Mouse (Mus musculus) intestine, postnatal 0 days (tissue): ENCODE data around the gene A3galt2. TPM values are rescaled to one million over a fixed set of nuclear protein-coding genes. Genes with fewer than 3 reads are reported as not detected.

Experiments
- ATAC-seq: fragments of 200-750 bp; cut with Nextera tagmentation; 2 replicates; pipeline ENCODE4 v1.8.0; 2017; ENCODE audit warnings: mild to moderate bottlenecking, moderate TSS enrichment, moderate library complexity
- H3K27ac ChIP-seq: fragments of 300-500 bp; sonication (generic); 2 replicates; pipeline ENCODE4 v1.5.1; 2014; ENCODE audit warnings: mild to moderate bottlenecking, low read depth, low read length, moderate library complexity
- H3K27me3 ChIP-seq: fragments of 300-500 bp; sonication (generic); replicated peaks from 2 replicates; pipeline ENCODE4 v1.6.1; 2014; ENCODE audit warnings: low read length, mixed read lengths; ENCODE audit not compliant: control insufficient read depth, insufficient read depth
- H3K36me3 ChIP-seq: fragments of 300-500 bp; sonication (generic); 2 replicates; pipeline ENCODE4 v1.6.1; 2014; ENCODE audit warnings: mild to moderate bottlenecking, moderate library complexity; ENCODE audit not compliant: control insufficient read depth, insufficient read depth
- H3K4me1 ChIP-seq: fragments of 300-500 bp; sonication (generic); replicated peaks from 2 replicates; pipeline ENCODE4 v1.6.1; 2014; ENCODE audit warnings: antibody characterized with exemption, low read length, mixed read lengths; ENCODE audit not compliant: control insufficient read depth, insufficient read depth
- H3K4me2 ChIP-seq: fragments of 300-500 bp; sonication (generic); replicated peaks from 2 replicates; pipeline ENCODE4 v1.6.1; 2014; ENCODE audit warnings: low read depth, mild to moderate bottlenecking, moderate library complexity
- H3K4me3 ChIP-seq: fragments of 300-500 bp; sonication (generic); 2 replicates; pipeline ENCODE4 v1.5.1; 2014; ENCODE audit warnings: low read depth, low read length
- H3K9ac ChIP-seq: fragments of 300-500 bp; sonication (generic); 2 replicates; pipeline ENCODE4 v1.6.1; 2014; ENCODE audit warnings: mild to moderate bottlenecking, low read depth, low read length
- H3K9me3 ChIP-seq: fragments of 300-500 bp; sonication (generic); 2 replicates; pipeline ENCODE4 v1.6.1; 2016; ENCODE audit warnings: mixed run types; ENCODE audit not compliant: control insufficient read depth
- CTCF ChIP-seq: sonication (generic); IDR thresholded peaks from 2 replicates; pipeline ENCODE4 v1.5.1; 2016; ENCODE audit warnings: low read depth, mild to moderate bottlenecking, control low read depth, antibody characterized with exemption, moderate library complexity
- WGBS: fragments of 180-500 bp; shearing (Covaris S2); extraction: QIAGEN DNeasy Blood & Tissue Kit; methylation state at CpG from one replicate; pipeline ENCODE4 v1.1.7; 2014; 5-methylcytosine and 5-hydroxymethylcytosine counted together
- polyA plus RNA-seq: library from polyadenylated mRNA; unstranded; fragments of >200 nt; fragmentation: Nextera tagmentation; extraction: Ambion mirVana; gene quantifications from 2 replicates; pipeline ENCODE4 v1.2.1, GENCODE M21; 2015

A3galt2 gene
- polyA plus RNA-seq, 1 experiment from 2014 or later = not detected

DNA sequence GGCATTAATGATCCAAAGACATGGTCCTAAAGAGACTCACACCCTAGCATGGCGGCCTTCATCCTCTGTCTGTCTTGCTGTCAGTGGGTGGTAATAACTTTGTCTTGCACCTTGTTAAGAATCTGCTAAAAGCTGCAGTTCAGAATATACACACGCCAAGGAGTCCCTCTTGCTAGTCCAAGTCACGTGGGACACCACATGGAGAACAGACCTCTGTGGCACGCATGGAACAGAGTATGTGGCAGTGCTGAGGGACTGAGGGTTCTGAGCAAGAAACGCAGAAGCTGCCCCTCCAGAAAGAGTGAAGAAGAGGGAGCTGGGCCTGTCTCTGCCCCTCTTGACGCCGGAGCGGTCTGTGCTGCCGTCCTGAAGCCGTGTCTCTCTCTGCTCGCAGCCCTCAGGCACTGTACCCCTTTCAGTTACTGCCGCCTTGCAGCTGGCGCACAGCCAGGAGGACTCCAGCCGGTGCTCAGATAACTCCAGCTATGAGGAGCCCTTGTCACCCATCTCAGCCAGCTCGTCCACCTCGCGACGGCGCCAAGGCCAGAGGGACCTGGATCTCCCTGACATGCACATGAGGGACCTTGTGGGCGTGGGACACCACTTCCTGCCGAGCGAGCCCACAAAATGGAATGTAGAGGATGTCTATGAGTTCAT, 7.4 kb upstream of the A3galt2 start:
- Histone ChIP-seq H3K9ac (no peak overlapping the region), H3K27me3 (no peaks in the 10 kb centered on the region), H3K9me3 (no peaks in the 10 kb centered on the region), H3K4me3 (no peak overlapping the region), H3K4me1 (no peaks in the 10 kb centered on the region), H3K4me2 (no peak overlapping the region), H3K36me3 (peaks cover 92% of the 10 kb centered on the region), H3K27ac (no peak overlapping the region; the same call in 1 of the 2 replicates)
- no peak for TF ChIP-seq CTCF
- no peak for ATAC-seq
- 75% methylated on average over 22 of the region's 22 CpGs for WGBS

DNA sequence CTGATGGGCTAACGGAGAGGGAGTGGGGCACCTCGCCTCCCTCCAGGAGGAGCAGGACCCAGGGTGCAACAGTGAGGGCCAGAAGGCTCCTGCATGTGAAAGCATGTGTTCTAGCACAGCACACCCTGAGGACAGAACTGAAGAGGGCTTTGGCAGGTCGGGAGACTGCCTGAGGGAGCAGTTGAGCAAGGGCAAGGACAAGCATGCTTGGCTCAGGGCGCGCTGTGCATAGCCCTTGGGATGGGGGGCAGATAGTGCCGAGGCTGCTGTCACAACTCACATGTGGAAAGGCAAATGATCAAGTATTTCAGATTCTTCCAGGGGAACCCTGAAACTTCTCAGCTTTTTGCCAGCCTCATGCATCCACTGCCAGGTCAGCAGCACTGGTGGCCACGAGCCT, 6.9 kb upstream of the A3galt2 start:
- Histone ChIP-seq H3K36me3 (peaks cover 92% of the 10 kb centered on the region), H3K4me2 (no peak overlapping the region), H3K4me3 (no peak overlapping the region), H3K27me3 (no peaks in the 10 kb centered on the region), H3K4me1 (no peaks in the 10 kb centered on the region), H3K9ac (no peak overlapping the region), H3K9me3 (no peaks in the 10 kb centered on the region), H3K27ac (no peak overlapping the region)
- 94% methylated on average over 7 of the region's 7 CpGs for WGBS
- ATAC-seq = no peak
- no peak for TF ChIP-seq CTCF

DNA sequence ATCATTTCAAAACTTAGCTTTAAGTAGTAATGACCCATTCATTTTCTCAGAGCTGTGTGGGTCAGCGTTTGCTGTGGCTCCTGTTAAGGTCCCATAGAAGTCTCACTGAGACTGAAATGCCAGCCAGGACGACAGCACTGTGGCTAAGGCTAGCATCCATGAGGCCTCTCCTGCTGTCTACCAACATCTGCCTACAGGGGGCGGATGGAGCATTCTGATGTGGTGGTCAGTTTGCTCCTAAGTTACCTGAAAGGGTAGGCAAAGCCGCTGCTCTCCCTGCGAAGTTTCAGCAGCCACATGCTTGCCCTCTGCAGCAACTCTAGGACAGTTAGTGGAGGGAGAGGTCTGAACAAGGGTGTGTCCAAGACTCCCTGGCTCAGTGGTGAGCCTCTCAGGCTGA, 4.2 kb upstream of the A3galt2 start:
- Histone ChIP-seq H3K9ac (no peak overlapping the region), H3K27ac (no peak overlapping the region), H3K4me2 (no peak overlapping the region), H3K36me3 (peaks cover 78% of the 10 kb centered on the region), H3K27me3 (no peaks in the 10 kb centered on the region), H3K4me3 (no peak overlapping the region), H3K9me3 (no peaks in the 10 kb centered on the region), H3K4me1 (no peaks in the 10 kb centered on the region)
- 58% methylated on average over 5 of the region's 5 CpGs for WGBS
- TF ChIP-seq CTCF = peak; percentile 59
- ATAC-seq = no peak

DNA sequence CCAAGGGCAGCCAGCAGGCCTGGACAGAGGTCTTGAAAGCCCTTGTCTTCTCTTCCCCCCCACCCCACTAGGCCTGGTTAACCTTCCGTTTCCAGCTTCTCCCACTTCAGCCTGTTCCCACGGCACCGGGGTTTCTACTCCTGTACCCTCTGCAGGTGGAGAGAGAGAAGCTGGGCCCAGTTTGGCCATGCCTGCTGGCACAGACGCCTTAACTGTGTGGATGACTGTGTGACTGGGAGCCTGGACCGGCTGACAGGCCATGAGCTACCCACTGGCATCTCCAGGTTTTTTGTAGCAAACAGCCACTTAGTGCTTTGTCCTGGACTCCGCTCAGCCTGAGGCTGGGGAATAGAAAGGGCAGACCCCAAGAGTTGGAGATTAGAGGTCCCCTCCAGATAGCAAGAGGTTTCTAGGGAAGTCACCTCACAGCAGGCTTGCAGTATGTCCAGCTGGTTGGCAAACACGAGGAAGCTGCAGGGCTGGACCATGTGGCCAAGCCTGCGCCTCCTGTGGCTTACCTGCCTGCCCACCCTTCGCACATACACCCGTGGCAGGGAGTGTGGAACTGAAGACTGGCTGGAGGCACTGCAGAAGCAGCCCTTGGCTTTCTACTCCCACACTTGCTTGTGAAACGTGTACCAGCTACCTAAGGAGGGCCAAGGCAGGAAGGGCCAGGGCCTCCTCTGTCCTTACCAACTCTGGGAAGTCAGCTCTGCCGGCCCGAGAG, 3.0 kb upstream of the A3galt2 start:
- no peak overlapping the region for H3K4me2 ChIP-seq
- no peak for ATAC-seq
- 91% methylated on average over 13 of the region's 13 CpGs for WGBS
- no peak overlapping the region for H3K27ac ChIP-seq
- H3K9me3 ChIP-seq = no peaks in the 10 kb centered on the region
- H3K4me1 ChIP-seq = no peaks in the 10 kb centered on the region
- TF ChIP-seq CTCF = no peak
- H3K36me3 ChIP-seq = peaks cover 67% of the 10 kb centered on the region
- H3K27me3 ChIP-seq = no peaks in the 10 kb centered on the region
- H3K4me3 ChIP-seq = no peak overlapping the region
- no peak overlapping the region for H3K9ac ChIP-seq

DNA sequence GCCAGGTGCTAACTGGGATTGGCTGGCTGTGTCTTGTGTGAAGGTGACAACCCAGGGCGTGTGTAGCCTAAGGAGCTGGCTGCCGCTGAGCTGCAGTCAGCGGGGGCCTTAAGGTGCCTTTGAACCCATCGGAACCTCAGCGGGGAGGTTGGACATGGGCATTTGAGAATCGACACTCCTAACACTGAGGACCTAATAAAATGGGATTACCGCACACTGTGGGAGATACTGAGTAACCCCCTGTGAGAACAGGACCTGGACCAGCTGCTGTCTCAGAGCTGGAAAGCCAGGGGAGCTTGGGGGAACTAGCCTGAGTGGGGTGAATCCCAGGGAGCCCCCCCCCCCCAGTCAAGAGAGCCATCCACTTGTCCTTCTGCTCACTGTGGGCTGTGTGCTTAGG, 1.6 kb upstream of the A3galt2 start:
- H3K4me1 ChIP-seq = no peaks in the 10 kb centered on the region
- no peaks in the 10 kb centered on the region for H3K9me3 ChIP-seq
- no peak for TF ChIP-seq CTCF
- H3K36me3 ChIP-seq = peaks cover 53% of the 10 kb centered on the region
- H3K27me3 ChIP-seq = no peaks in the 10 kb centered on the region
- 0 out of 2 replicates have a peak overlapping the region, but pooled peaks have one; percentile 7 for H3K27ac ChIP-seq
- WGBS = 89% methylated on average over 7 of the region's 7 CpGs
- H3K4me2 ChIP-seq = no peak overlapping the region
- no peak overlapping the region for H3K4me3 ChIP-seq
- H3K9ac ChIP-seq = no peak overlapping the region
- no peak for ATAC-seq

DNA sequence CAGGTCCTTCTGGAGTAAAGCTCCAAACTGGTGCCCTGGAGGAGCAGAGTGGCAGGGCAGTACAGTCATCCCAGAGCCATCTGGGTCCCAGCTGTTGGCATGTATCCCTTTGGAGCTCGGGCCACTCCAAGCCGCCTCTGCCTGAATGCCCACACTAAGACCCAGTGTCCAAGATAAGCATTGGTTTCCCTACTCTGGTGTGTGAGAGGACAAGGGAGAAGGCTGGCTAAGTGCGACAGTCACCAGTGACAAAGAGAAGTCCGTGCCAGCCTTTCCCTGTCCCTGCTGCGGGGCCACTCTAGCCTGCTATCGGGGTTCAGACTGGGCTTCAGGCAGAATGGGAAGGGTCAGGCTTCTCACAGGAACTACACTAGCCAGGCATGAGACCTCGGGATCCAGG, 736 bp downstream of the A3galt2 start:
- Histone ChIP-seq H3K9ac (no peak overlapping the region), H3K27ac (no peak overlapping the region), H3K9me3 (no peaks in the 10 kb centered on the region), H3K27me3 (no peaks in the 10 kb centered on the region), H3K36me3 (peaks cover 31% of the 10 kb centered on the region), H3K4me2 (no peak overlapping the region), H3K4me1 (no peaks in the 10 kb centered on the region), H3K4me3 (no peak overlapping the region)
- 71% methylated on average over 7 of the region's 7 CpGs for WGBS
- no peak for TF ChIP-seq CTCF
- ATAC-seq = no peak
